Mouse (Mus musculus): ENCODE measurements at regions not wholly inside any gene's neighbourhood (a gene's known extent, or its start where the extent isn't known, plus 50 kb on each side); places are given as distances from the start of the nearest gene placed in this dataset.

DNA sequence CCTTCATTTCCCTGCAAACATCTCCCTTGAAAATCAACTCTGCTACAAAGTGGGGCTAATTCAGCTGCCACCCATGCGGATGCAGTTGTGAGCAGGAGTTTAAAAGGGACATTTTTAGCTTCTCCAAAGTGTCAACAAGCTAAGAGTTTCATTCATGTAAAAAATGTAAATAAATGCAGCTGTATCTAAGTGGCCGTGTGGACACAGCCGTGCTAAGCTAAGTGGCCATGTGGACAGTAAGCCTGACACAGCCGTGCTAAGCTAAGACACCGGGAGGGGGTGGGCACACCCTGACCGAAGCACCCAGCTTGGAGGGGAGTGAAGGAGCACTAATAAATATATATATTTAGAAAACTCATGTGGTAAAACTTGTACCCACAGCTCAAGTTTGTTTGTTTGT, 52.6 kb upstream of the Cnih3 start:
- DNase-seq (ENCODE audit: low spot score in 2 of 2) = no peak

DNA sequence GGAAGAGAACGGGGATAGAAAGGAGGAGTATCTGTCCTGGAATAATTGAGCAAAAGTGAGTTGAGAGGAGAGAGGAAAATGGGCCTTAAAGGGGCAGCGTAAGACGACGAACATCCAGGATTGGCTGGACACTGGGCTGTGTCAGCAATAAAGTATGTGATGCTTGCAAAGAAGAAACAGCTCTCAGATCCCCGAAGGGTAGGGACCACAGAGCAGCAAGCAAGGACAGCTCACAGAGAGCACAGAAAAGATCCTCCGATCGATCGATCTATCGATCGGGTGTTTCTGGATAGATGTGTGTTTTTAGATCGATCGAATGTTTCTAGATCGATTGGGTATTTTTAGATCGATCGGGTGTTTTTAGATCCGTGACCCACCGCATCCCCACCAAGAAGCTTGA, 50.3 kb upstream of the Cnih3 start:
- DNase-seq (ENCODE audit: low spot score in 2 of 2) = no peak
